Mouse (Mus musculus) naive thymus-derived CD4-positive, alpha-beta T cell, adult 2 months (primary cell): ENCODE results near the gene Smox.

Experiments used
- DNase-seq: peaks from one replicate; pipeline ENCODE4 v3.0.0-alpha.2; 2011; ENCODE audit warnings: low read depth

Smox gene

GRCm38 (mm10) chr2:131552736-131553400, 61.6 kb downstream of the Smox start:
- DNase-seq = no peak

GRCm38 (mm10) chr2:131557896-131558295, 66.6 kb downstream of the Smox start:
- DNase-seq = no peak

- no peak for DNase-seq
Measured at GRCm38 (mm10) chr2:131560205-131560919, 69.1 kb downstream of the Smox start.

- DNase-seq = no peak
Measured at GRCm38 (mm10) chr2:131561344-131561870, 70.1 kb downstream of the Smox start.

- no peak for DNase-seq
Measured at GRCm38 (mm10) chr2:131561891-131562585, 70.7 kb downstream of the Smox start, which contains the start of gene Adra1d. Gene Adra1d (minus strand): TSS chr2:131562283.

GRCm38 (mm10) chr2:131562586-131563122, 71.4 kb downstream of the Smox start:
- no peak for DNase-seq
